In the genomic region with DNA sequence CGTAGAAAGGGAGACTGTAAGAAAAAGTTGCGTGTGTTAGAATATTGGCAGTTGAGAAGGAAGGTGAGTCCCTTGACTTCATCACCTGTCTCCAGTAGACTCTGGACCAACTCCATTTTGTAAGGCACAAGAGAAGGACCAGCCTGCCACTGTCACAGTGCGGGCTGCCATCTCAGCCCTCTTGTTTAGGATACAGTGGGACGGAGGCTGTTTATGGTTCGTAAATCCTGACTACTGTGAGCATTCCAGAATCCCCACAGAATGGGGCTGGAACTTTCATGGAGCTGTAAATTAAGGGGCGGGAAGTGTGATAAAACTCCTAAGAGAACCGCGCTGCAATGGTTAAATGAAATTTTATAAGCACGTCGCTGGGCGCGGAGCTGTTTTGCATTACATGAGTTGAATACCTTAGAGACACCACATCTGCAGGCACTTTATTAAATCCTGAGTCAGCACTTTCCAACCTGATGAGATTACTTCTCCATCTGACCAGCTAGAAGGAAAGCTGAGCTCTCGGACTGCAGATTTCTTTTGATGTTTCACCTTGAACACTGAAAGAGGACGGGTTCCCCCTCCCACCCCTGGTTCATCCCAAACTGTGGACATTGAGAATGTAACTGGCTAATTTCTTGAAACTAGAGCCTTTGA, we compare ENCODE assay signal across 9 mouse cellular contexts.
DNase-seq lines count a peak whose midpoint lies in the region; ATAC-seq lines count a peak whose summit lies in the region.
"Had no signal": no experiment of that assay in that cellular context is flagged by ENCODE, and none has a peak within 500 bp of the region (broad histone marks: within the 10 kb centered on the region; RNA-seq: fewer than 3 reads in every experiment).

No protein-coding gene starts in this region.

- intact Hi-C loops in gastrocnemius, postnatal 36 days (cut with DNase I), result loop anchor here (5.0 to 10.0 kb wide), 2 partner anchors 102 to 239 kb away; no protein-coding TSS in a partner anchor

- H3K4me3 ChIP-seq in heart, embryonic 15.5 days, result no peak overlapping the region

- 45% methylated on average over 14 of the region's 14 CpGs for WGBS in heart, embryonic 15.5 days

- ATAC-seq in heart, embryonic 15.5 days (replicated peaks; ENCODE audit: insufficient number of reproducible peaks, insufficient read depth, low FRiP score, low read depth), result no peak

- peak overlapping the region; percentile 81 for H3K27ac ChIP-seq in heart, embryonic 15.5 days

- no peaks in the 10 kb centered on the region for H3K9me3 ChIP-seq in heart, embryonic 15.5 days (replicated peaks)

- H3K4me1 ChIP-seq in heart, embryonic 15.5 days (replicated peaks), result peaks cover 54% of the 10 kb centered on the region

- no peaks in the 10 kb centered on the region for H3K27me3 ChIP-seq in heart, embryonic 15.5 days

- H3K4me2 ChIP-seq in heart, embryonic 15.5 days, result 0 out of 2 replicates have a peak overlapping the region, but pooled peaks have one; percentile 14

- H3K9ac ChIP-seq in heart, embryonic 15.5 days, result no peak overlapping the region

- no peaks in the 10 kb centered on the region; the same call in 1 of the 2 replicates for H3K36me3 ChIP-seq in heart, embryonic 15.5 days

- peak; percentile 74 for DNase-seq in embryo, embryonic 10 days (ENCODE audit: low spot score)
- DNase-seq in embryo, embryonic 9.5 days (ENCODE audit: extremely low spot score), result no peak
- DNase-seq in R1 (ENCODE audit: low read depth, low spot score), result peak; percentile 12
- peak; percentile 84 for DNase-seq in mesoderm, embryonic 11.5 days (ENCODE audit: low read depth, low spot score)
- DNase-seq in left cerebral cortex, adult 18-20 months (ENCODE audit: low spot score in 2 of 2), result no peak
- no peak for DNase-seq in spleen, adult 18-20 months
- DNase-seq in gastrocnemius, postnatal 36 days, result no peak
- DNase-seq: adrenal gland, adult 8-10 months had no signal

Comparison
In these comparisons a context has a peak if more than half of its experiments do, and no peak if none do; other contexts are left out.
1. DNase-seq: peak in embryo, embryonic 10 days (single experiment), R1 (single experiment) and mesoderm, embryonic 11.5 days (single experiment); none in embryo, embryonic 9.5 days (single experiment), left cerebral cortex, adult 18-20 months (0 of 2), spleen, adult 18-20 months (0 of 2) and gastrocnemius, postnatal 36 days (0 of 2).